20 mouse cellular contexts compared by ENCODE assay signal in the genomic region with DNA sequence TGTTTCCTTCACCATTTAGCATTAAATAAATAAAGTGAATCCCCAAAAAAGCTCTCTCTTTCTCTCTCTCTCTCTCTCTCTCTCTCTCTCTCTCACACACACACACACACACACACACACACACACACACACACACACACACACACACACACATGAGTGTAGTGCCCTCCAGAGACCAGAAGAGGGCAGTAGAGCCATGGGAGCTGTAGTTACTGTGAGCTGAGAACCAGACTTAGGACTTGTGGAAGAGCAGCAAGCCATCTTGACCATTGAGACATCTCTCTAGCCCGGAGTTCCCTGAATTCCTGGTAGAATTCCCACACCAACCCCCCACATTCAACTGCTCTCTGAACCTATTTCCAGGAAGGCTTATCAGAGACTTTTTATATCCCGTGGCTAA.
A peak's percentile ranks its signal among the peaks of the same experiment; 100 is the strongest.
DNase-seq lines count a peak whose midpoint lies in the region; ATAC-seq and TF ChIP-seq lines count a peak whose summit lies in the region.
"Had no signal": no experiment of that assay in that cellular context is flagged by ENCODE, and none has a peak within 500 bp of the region (broad histone marks: within the 10 kb centered on the region; RNA-seq: fewer than 3 reads in every experiment).

No protein-coding gene starts in this region.

- no peak overlapping the region for H3K27ac ChIP-seq in kidney, adult 2 months (ENCODE audit: insufficient read depth, low read depth, low read length)
- H3K27ac ChIP-seq in midbrain, postnatal 0 days (ENCODE audit: low read depth, low read length): no peak overlapping the region
- no peak overlapping the region for H3K27ac ChIP-seq in midbrain, embryonic 10.5 days (replicated peaks)
- H3K27ac ChIP-seq in MEL (ENCODE audit: control insufficient read depth, low read depth, low read length): no peak overlapping the region
- H3K27ac ChIP-seq: forebrain, embryonic 13.5 days; heart, adult 2 months; hindbrain, embryonic 12.5 days; midbrain, embryonic 15.5 days had no signal

- TF ChIP-seq EP300 in MEL (IDR thresholded peaks at IDR 0.05; ENCODE audit: low read depth in 1 of 2, low read length in 2 of 2): no peak

- no peaks in the 10 kb centered on the region for H3K4me1 ChIP-seq in kidney, adult 2 months (ENCODE audit: control insufficient read depth, insufficient read depth, low read length)
- peaks cover 8% of the 10 kb centered on the region; the same call in 1 of the 2 replicates for H3K4me1 ChIP-seq in midbrain, postnatal 0 days (ENCODE audit: insufficient read depth, low read length)
- H3K4me1 ChIP-seq in midbrain, embryonic 10.5 days: peaks cover 16% of the 10 kb centered on the region
- H3K4me1 ChIP-seq in MEL (ENCODE audit: control insufficient read depth in 1 of 2, insufficient read depth in 2 of 2, low read length in 2 of 2): 0 out of 4 replicates have a peak, but pooled peaks cover 0 to 6% of the 10 kb centered on the region in 2 experiments

- H3K36me3 ChIP-seq in kidney, adult 2 months (ENCODE audit: control insufficient read depth, insufficient read depth, low read length): no peaks in the 10 kb centered on the region
- no peaks in the 10 kb centered on the region for H3K36me3 ChIP-seq in midbrain, postnatal 0 days (ENCODE audit: insufficient read depth, low read length)
- no peaks in the 10 kb centered on the region for H3K36me3 ChIP-seq in midbrain, embryonic 10.5 days
- H3K36me3 ChIP-seq in MEL (ENCODE audit: control insufficient read depth in 1 of 2, insufficient read depth in 2 of 2, low read length in 2 of 2): no peaks in the 10 kb centered on the region
- H3K36me3 ChIP-seq in splenic B cell, adult 2 months (ENCODE audit: control insufficient read depth, insufficient read depth, low read length, poor library complexity, severe bottlenecking): no peaks in the 10 kb centered on the region
- H3K36me3 ChIP-seq: hindbrain, embryonic 12.5 days; intestine, embryonic 15.5 days; lung, embryonic 15.5 days; midbrain, embryonic 15.5 days had no signal

- no peaks in the 10 kb centered on the region for H3K79me2 ChIP-seq in MEL (ENCODE audit: control insufficient read depth, insufficient read depth, low read length, poor library complexity)

- TF ChIP-seq RAD21 in MEL (IDR thresholded peaks at IDR 0.05; ENCODE audit: low read depth, low read length): peak; percentile 39

- H3K27me3 ChIP-seq in kidney, adult 2 months (replicated peaks; ENCODE audit: control insufficient read depth, insufficient read depth, low read length): no peaks in the 10 kb centered on the region
- H3K27me3 ChIP-seq in midbrain, postnatal 0 days (ENCODE audit: insufficient read depth, low read length): no peaks in the 10 kb centered on the region
- H3K27me3 ChIP-seq in midbrain, embryonic 10.5 days (ENCODE audit: low read depth, poor library complexity, severe bottlenecking): peaks cover 6% of the 10 kb centered on the region
- H3K27me3 ChIP-seq in MEL (ENCODE audit: control insufficient read depth in 1 of 2, insufficient read depth in 2 of 2, low read length in 2 of 2): peaks cover 4 to 11% of the 10 kb centered on the region in 2 experiments
- H3K27me3 ChIP-seq in splenic B cell, adult 2 months (ENCODE audit: control insufficient read depth, insufficient read depth, low read length, poor library complexity, severe bottlenecking): no peaks in the 10 kb centered on the region
- H3K27me3 ChIP-seq: intestine, embryonic 15.5 days; midbrain, embryonic 15.5 days had no signal

- no peak overlapping the region for H3K4me3 ChIP-seq in kidney, adult 2 months (ENCODE audit: insufficient read depth, low read depth, low read length)
- no peak overlapping the region for H3K4me3 ChIP-seq in midbrain, postnatal 0 days (ENCODE audit: low read depth, low read length)
- H3K4me3 ChIP-seq in midbrain, embryonic 10.5 days: no peak overlapping the region
- H3K4me3 ChIP-seq in MEL (ENCODE audit: control insufficient read depth in 1 of 2, insufficient read depth in 1 of 2, low read depth in 2 of 2, low read length in 2 of 2): no peak overlapping the region
- H3K4me3 ChIP-seq: forebrain, embryonic 13.5 days; heart, adult 2 months; hindbrain, embryonic 12.5 days; intestine, embryonic 15.5 days; lung, embryonic 15.5 days; midbrain, embryonic 15.5 days had no signal

- H3K4me2 ChIP-seq in midbrain, postnatal 0 days (ENCODE audit: low read depth, low read length, poor library complexity, severe bottlenecking): no peak overlapping the region
- H3K4me2 ChIP-seq: forebrain, embryonic 13.5 days; hindbrain, embryonic 12.5 days; intestine, embryonic 15.5 days; lung, embryonic 15.5 days; midbrain, embryonic 15.5 days had no signal

- ATAC-seq in midbrain, postnatal 0 days (ENCODE audit: low FRiP score): no peak
- ATAC-seq: forebrain, embryonic 13.5 days; midbrain, embryonic 15.5 days had no signal

- no peak for TF ChIP-seq POLR2A in kidney, adult 2 months (IDR thresholded peaks at IDR 0.05; ENCODE audit: low read depth, low read length)
- no peak for TF ChIP-seq POLR2A in MEL (IDR thresholded peaks at IDR 0.05; ENCODE audit: control insufficient read depth in 1 of 2, insufficient read depth in 1 of 2, low read depth in 1 of 2, low read length in 2 of 2, poor library complexity in 1 of 2)

- peak; percentile 39 for TF ChIP-seq CTCF in kidney, adult 2 months (conservative IDR thresholded peaks at IDR 0.05; ENCODE audit: insufficient read depth, insufficient read length, low read depth, low read length)
- peak; percentile 48 for TF ChIP-seq CTCF in midbrain, postnatal 0 days (IDR thresholded peaks at IDR 0.05)
- peak; percentile 44 to 58 (median 54); a peak in 5 of 6 replicates for TF ChIP-seq CTCF in MEL (IDR thresholded peaks at IDR 0.05 in 2 of 3, conservative IDR thresholded peaks at IDR 0.05 in 1 of 3; ENCODE audit: control insufficient read depth in 1 of 3, insufficient read depth in 1 of 3, low read depth in 2 of 3, low read length in 3 of 3, poor library complexity in 1 of 3, severe bottlenecking in 1 of 3)

- 93% methylated on average over 2 of the region's 2 CpGs for WGBS in kidney, adult 2 months
- WGBS in midbrain, postnatal 0 days: 85% methylated on average over 2 of the region's 2 CpGs
- 96% methylated on average over 2 of the region's 2 CpGs for WGBS in midbrain, embryonic 10.5 days

- H3K9ac ChIP-seq in midbrain, postnatal 0 days (replicated peaks; ENCODE audit: low read length, poor library complexity, severe bottlenecking): no peak overlapping the region
- no peak overlapping the region for H3K9ac ChIP-seq in MEL (ENCODE audit: control insufficient read depth, low read depth, low read length, poor library complexity, severe bottlenecking)
- H3K9ac ChIP-seq: forebrain, embryonic 13.5 days; hindbrain, embryonic 12.5 days; intestine, embryonic 15.5 days; lung, embryonic 15.5 days; midbrain, embryonic 15.5 days had no signal

- DNase-seq in kidney, adult 2 months: no peak
- DNase-seq in kidney, postnatal 10 days: no peak
- DNase-seq in midbrain, postnatal 0 days (ENCODE audit: low spot score): no peak
- no peak for DNase-seq in midbrain, embryonic 10.5 days (ENCODE audit: low spot score)
- peak; percentile 42 for DNase-seq in MEL (ENCODE audit: low read depth, low spot score)
- peak; percentile 26 for DNase-seq in splenic B cell, adult 2 months (ENCODE audit: low read depth, low spot score)
- DNase-seq in heart, adult 9 months (ENCODE audit: low spot score in 2 of 2): no peak
- no peak for DNase-seq in gastrocnemius, postnatal 25 days
- DNase-seq: cerebellum, adult 11 months; cerebellum, postnatal 36 days; heart, adult 2 months; heart, postnatal 10 days; kidney, postnatal 14 days; right cerebral cortex, postnatal 14 days; thymus, postnatal 4 days had no signal

- H3K9me3 ChIP-seq in midbrain, postnatal 0 days (ENCODE audit: low read length): no peaks in the 10 kb centered on the region
- H3K9me3 ChIP-seq in midbrain, embryonic 10.5 days (replicated peaks): no peaks in the 10 kb centered on the region
- no peaks in the 10 kb centered on the region for H3K9me3 ChIP-seq in MEL (replicated peaks; ENCODE audit: insufficient read depth, low read length)
- H3K9me3 ChIP-seq: hindbrain, embryonic 12.5 days; intestine, embryonic 15.5 days; lung, embryonic 15.5 days; midbrain, embryonic 15.5 days had no signal

TF ChIP-seq in MEL, 35 proteins besides CTCF, POLR2A, EP300 and RAD21:
- peak; percentile 41 for TF ChIP-seq SMC3 (IDR thresholded peaks at IDR 0.05; ENCODE audit: low read depth, low read length)
- TF ChIP-seq ZC3H11A (IDR thresholded peaks at IDR 0.05; ENCODE audit: low read depth, low read length): peak; percentile 24; the same call in 1 of the 2 replicates
- TF ChIP-seq POLR2AphosphoS2 (IDR thresholded peaks at IDR 0.05; ENCODE audit: low read length): no peak
TF ChIP-seq in MEL: peak in this region for 2.

Comparison
In these comparisons a context has a peak if more than half of its experiments do, and no peak if none do; other contexts are left out.
1. DNase-seq: peak in MEL (single experiment) and splenic B cell, adult 2 months (single experiment); none in kidney, adult 2 months (single experiment), kidney, postnatal 10 days (single experiment), midbrain, postnatal 0 days (single experiment), midbrain, embryonic 10.5 days (single experiment), heart, adult 9 months (0 of 2) and gastrocnemius, postnatal 25 days (single experiment).
2. Peak in every context shown above with its lines, with median percentiles within 50 percentile points of each other: CTCF ChIP-seq.